Mouse (Mus musculus) hindbrain, embryonic 15.5 days (tissue): ENCODE results near the gene Tmem30c. TPM values are rescaled to one million over a fixed set of nuclear protein-coding genes. Genes with fewer than 3 reads are reported as not detected.
"Not testable (repeated sequence)": the region's sequence is repeated elsewhere in the genome, so short reads cannot be mapped to it uniquely, and the experiment has no call there.

Experiments used
- ATAC-seq: fragments of 200-750 bp; cut with Nextera tagmentation; 2 replicates; pipeline ENCODE4 v1.8.0; 2017; ENCODE audit warnings: low read depth, moderate number of reproducible peaks, moderate TSS enrichment; ENCODE audit not compliant: low FRiP score
- H3K27ac ChIP-seq: fragments of 300-500 bp; sonication (generic); replicated peaks from 2 replicates; pipeline ENCODE4 v1.5.1; 2015; ENCODE audit warnings: mild to moderate bottlenecking, inconsistent platforms
- H3K27me3 ChIP-seq: fragments of 300-500 bp; sonication (generic); 2 replicates; pipeline ENCODE4 v1.6.1; 2015; ENCODE audit warnings: control low read depth, inconsistent platforms
- H3K36me3 ChIP-seq: fragments of 300-500 bp; sonication (generic); 2 replicates; pipeline ENCODE4 v1.6.1; 2015; ENCODE audit warnings: control low read depth, inconsistent platforms
- H3K4me1 ChIP-seq: fragments of 300-500 bp; sonication (generic); replicated peaks from 2 replicates; pipeline ENCODE4 v1.6.1; 2015; ENCODE audit warnings: control low read depth, inconsistent platforms
- H3K4me2 ChIP-seq: fragments of 300-500 bp; sonication (generic); 2 replicates; pipeline ENCODE4 v1.6.1; 2015; ENCODE audit warnings: moderate library complexity, mild to moderate bottlenecking, inconsistent platforms
- H3K4me3 ChIP-seq: fragments of 300-500 bp; sonication (generic); 2 replicates; pipeline ENCODE4 v1.5.1; 2015; ENCODE audit warnings: mild to moderate bottlenecking, inconsistent platforms
- H3K9ac ChIP-seq: fragments of 300-500 bp; sonication (generic); 2 replicates; pipeline ENCODE4 v1.6.1; 2015; ENCODE audit warnings: inconsistent platforms
- H3K9me3 ChIP-seq: fragments of 300-500 bp; sonication (generic); 2 replicates; pipeline ENCODE4 v1.6.1; 2016; ENCODE audit warnings: control low read depth, inconsistent platforms
- WGBS: fragments of 180-500 bp; shearing (Covaris S2); methylation state at CpG from one replicate; pipeline ENCODE4 v1.1.7; 2015; 5-methylcytosine and 5-hydroxymethylcytosine counted together
- polyA plus RNA-seq: library from polyadenylated mRNA; unstranded; fragments of >200 nt; fragmentation: Nextera tagmentation; extraction: Ambion mirVana; gene quantifications from 2 replicates; pipeline ENCODE4 v1.2.1, GENCODE M21; 2015

Tmem30c gene
- polyA plus RNA-seq, 1 experiment from 2014 or later, result 0.34 TPM

- ATAC-seq, result no peak
- Histone ChIP-seq H3K9me3 (no peaks in the 10 kb centered on the region), H3K27ac (no peak overlapping the region), H3K4me1 (no peaks in the 10 kb centered on the region), H3K4me2 (no peak overlapping the region), H3K36me3 (no peaks in the 10 kb centered on the region), H3K27me3 (no peaks in the 10 kb centered on the region), H3K4me3 (no peak overlapping the region), H3K9ac (no peak overlapping the region)
- 91% methylated on average over 3 of the region's 3 CpGs for WGBS
Measured at GRCm38 (mm10) chr16:57246596-57246995, 46.1 kb downstream of the Tmem30c start.

- Histone ChIP-seq H3K9me3 (no peaks in the 10 kb centered on the region), H3K36me3 (no peaks in the 10 kb centered on the region), H3K4me2 (no peak overlapping the region), H3K27ac (no peak overlapping the region), H3K27me3 (no peaks in the 10 kb centered on the region), H3K4me1 (no peaks in the 10 kb centered on the region), H3K4me3 (no peak overlapping the region), H3K9ac (no peak overlapping the region)
- ATAC-seq, result peak; percentile 83
- WGBS, result 14% methylated on average over 6 of the region's 6 CpGs
Measured at GRCm38 (mm10) chr16:57243858-57244248, 48.8 kb downstream of the Tmem30c start.

- H3K9me3 ChIP-seq, result no peaks in the 10 kb centered on the region
- H3K9ac ChIP-seq, result no peak overlapping the region
- 59% methylated on average over 10 of the region's 10 CpGs for WGBS
- no peaks in the 10 kb centered on the region for H3K36me3 ChIP-seq
- 0 out of 2 replicates have a peak, but pooled peaks have one; percentile 11 for ATAC-seq
- no peak overlapping the region for H3K27ac ChIP-seq
- no peak overlapping the region for H3K4me2 ChIP-seq
- H3K4me3 ChIP-seq, result no peak overlapping the region
- no peaks in the 10 kb centered on the region for H3K27me3 ChIP-seq
- H3K4me1 ChIP-seq, result no peaks in the 10 kb centered on the region
Measured at GRCm38 (mm10) chr16:57243205-57243857, 49.3 kb downstream of the Tmem30c start.

- no peaks in the 10 kb centered on the region for H3K9me3 ChIP-seq
- H3K4me1 ChIP-seq, result no peaks in the 10 kb centered on the region
- H3K36me3 ChIP-seq, result no peaks in the 10 kb centered on the region
- no peak overlapping the region for H3K4me2 ChIP-seq
- H3K4me3 ChIP-seq, result no peak overlapping the region
- ATAC-seq, result no peak
- H3K27ac ChIP-seq, result no peak overlapping the region
- no peaks in the 10 kb centered on the region for H3K27me3 ChIP-seq
- no peak overlapping the region for H3K9ac ChIP-seq
- 89% methylated on average over 5 of the region's 5 CpGs for WGBS
Measured at GRCm38 (mm10) chr16:57242857-57243204, 49.8 kb downstream of the Tmem30c start.

- Histone ChIP-seq H3K27ac (no peak overlapping the region), H3K9ac (no peak overlapping the region), H3K9me3 (no peaks in the 10 kb centered on the region), H3K36me3 (no peaks in the 10 kb centered on the region), H3K4me1 (no peaks in the 10 kb centered on the region), H3K27me3 (no peaks in the 10 kb centered on the region), H3K4me2 (no peak overlapping the region), H3K4me3 (no peak overlapping the region)
- no peak for ATAC-seq
- WGBS, result 78% methylated on average over 7 of the region's 7 CpGs
Measured at GRCm38 (mm10) chr16:57235871-57236510, 56.7 kb downstream of the Tmem30c start.

GRCm38 (mm10) chr16:57231937-57232310 is 60.7 kb downstream of the Tmem30c start:
- H3K4me2 ChIP-seq, result peak overlapping the region; percentile 75
- H3K27ac ChIP-seq, result peak overlapping the region; percentile 70; the same call in 1 of the 2 replicates
- peak overlapping the region; percentile 74 for H3K4me3 ChIP-seq
- peak overlapping the region; percentile 35; the same call in 1 of the 2 replicates for H3K9ac ChIP-seq
- H3K9me3 ChIP-seq, H3K4me1 ChIP-seq, H3K27me3 ChIP-seq, H3K36me3 ChIP-seq, ATAC-seq: not testable (repeated sequence)
- 76% methylated on average over 5 of the region's 5 CpGs for WGBS

- Histone ChIP-seq H3K27me3 (no peaks in the 10 kb centered on the region), H3K9ac (peak within 1 kb of the TSS; percentile 75), H3K27ac (peak within 1 kb of the TSS; percentile 85), H3K9me3 (no peaks in the 10 kb centered on the region), H3K36me3 (no peaks in the 10 kb centered on the region), H3K4me2 (peak within 1 kb of the TSS; percentile 75), H3K4me1 (peaks cover 9% of the 10 kb centered on the region), H3K4me3 (peak within 1 kb of the TSS; percentile 74)
- WGBS, result 1% methylated on average over 42 of the region's 42 CpGs
- ATAC-seq, result peak; percentile 100
Measured at GRCm38 (mm10) chr16:57231089-57231936, 61.4 kb downstream of the Tmem30c start, which contains the start of gene Tbc1d23. TSS of gene Tbc1d23 (minus strand) at chr16:57231504.

- Histone ChIP-seq H3K9ac (no peak overlapping the region), H3K9me3 (no peaks in the 10 kb centered on the region), H3K4me3 (no peak overlapping the region), H3K27ac (no peak overlapping the region), H3K4me2 (no peak overlapping the region), H3K27me3 (no peaks in the 10 kb centered on the region), H3K36me3 (no peaks in the 10 kb centered on the region), H3K4me1 (peaks cover 9% of the 10 kb centered on the region)
- 76% methylated on average over 5 of the region's 5 CpGs for WGBS
- no peak for ATAC-seq
Measured at GRCm38 (mm10) chr16:57226444-57226843, 66.2 kb downstream of the Tmem30c start.

- Histone ChIP-seq H3K27me3 (no peaks in the 10 kb centered on the region), H3K9me3 (no peaks in the 10 kb centered on the region), H3K4me3 (no peak overlapping the region), H3K9ac (no peak overlapping the region), H3K4me2 (no peak overlapping the region), H3K36me3 (peaks cover 6% of the 10 kb centered on the region; the same call in 1 of the 2 replicates), H3K27ac (no peak overlapping the region), H3K4me1 (no peaks in the 10 kb centered on the region)
- WGBS, result 94% methylated on average over 6 of the region's 6 CpGs
- no peak for ATAC-seq
Measured at GRCm38 (mm10) chr16:57220361-57220760, 72.3 kb downstream of the Tmem30c start.

Other genes starting within 250 kb of the Tmem30c start
- gene Tmem45a2, start 221.5 kb downstream of the Tmem30c start, polyA plus RNA-seq, result 0.09 and 0.28 TPM in 2 replicates
- 63.9 and 65.2 TPM in 2 replicates for gene Tomm70a, start 171.2 kb downstream of the Tmem30c start, polyA plus RNA-seq
- 46.9 and 49.8 TPM in 2 replicates for gene Nit2, start 125.5 kb downstream of the Tmem30c start, polyA plus RNA-seq
- 29.5 and 33.1 TPM in 2 replicates for gene Tbc1d23, start 61.4 kb downstream of the Tmem30c start, polyA plus RNA-seq
- 2.5 and 2.6 TPM in 2 replicates for gene Filip1l, start 60.2 kb upstream of the Tmem30c start, polyA plus RNA-seq